Mouse (Mus musculus): ENCODE measurements around the gene Tbc1d17.
A peak's percentile ranks its signal among the peaks of the same experiment; 100 is the strongest.

Tbc1d17 gene

DNA sequence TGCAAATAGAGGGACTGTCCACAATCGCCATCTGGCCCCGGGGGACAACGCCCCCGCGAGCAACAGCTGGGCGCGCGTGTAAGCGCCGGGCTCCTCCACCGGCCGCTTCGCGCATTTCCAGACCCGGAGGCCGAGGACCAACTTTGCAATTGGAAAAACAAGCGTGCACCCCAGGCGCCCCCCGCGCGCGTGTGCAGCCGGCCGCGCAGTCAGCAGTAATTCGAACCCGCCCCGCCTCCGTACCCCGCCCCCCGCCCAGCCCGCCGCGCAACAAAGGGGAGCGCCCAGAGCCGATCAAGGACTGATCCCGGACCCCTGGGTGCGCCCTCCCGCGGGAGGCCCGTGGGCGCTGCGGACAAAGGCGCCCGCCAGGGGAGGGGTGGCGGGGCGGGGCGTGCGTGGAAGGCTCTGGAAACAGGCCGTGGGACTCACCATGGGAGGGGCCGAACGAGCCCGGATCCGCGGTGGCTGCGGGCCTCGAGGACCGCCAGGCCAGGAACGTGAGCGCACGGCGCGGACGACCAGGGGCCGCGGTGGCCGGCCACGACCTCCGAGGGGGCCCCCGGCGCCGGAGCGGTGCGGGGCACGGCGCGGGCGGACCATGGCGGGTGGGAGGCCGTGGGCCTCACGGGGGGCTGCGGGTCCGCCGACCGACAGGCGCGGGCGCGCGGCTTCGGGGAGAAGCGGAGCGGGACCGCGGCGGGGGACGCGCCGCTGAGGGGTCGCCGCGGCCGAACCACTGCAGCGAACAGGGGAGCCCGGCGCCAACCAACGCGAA, 20.2 kb upstream of the Tbc1d17 start:
- no peak for DNase-seq (ENCODE audit: low spot score)

DNA sequence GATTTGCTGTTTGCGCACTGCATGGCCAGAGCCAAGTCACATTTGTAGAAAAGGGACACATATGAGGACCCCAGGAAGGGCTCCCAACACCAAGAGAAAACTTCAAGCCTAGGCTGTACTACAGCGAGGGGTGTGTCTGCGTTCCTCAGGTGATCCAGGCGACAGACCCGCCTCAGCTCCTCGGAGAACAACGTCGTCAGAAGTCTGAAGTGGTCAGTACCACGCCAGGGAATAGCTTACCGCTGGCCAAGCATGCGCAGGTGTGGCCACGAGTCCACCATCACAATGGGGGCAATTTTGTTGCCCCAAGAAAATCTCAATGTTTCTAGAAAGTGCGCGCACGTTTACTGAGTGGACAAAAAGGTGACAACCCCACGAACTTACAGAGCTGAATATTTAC, 19.6 kb upstream of the Tbc1d17 start:
- DNase-seq (ENCODE audit: low spot score), result no peak

DNA sequence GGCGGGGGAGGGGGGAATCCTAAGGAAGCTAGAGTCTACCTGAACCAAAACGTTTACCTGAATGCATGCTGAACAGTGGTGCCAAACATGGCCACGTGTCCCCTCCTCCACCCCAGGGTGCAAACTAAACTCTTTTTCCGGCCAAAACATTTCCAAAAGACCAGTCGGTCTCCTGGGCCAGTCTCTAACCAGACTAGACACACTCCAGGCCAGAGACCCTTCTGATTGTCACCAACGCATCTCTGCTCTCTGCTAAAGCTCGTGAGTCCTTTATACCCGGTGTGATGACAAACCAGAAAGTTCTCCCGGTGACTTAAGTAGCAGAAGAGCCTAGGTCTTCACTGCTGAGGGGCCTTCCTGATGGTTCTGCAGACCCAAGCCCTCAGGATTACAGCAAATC, 18.9 kb upstream of the Tbc1d17 start:
- DNase-seq (ENCODE audit: low spot score), result no peak

DNA sequence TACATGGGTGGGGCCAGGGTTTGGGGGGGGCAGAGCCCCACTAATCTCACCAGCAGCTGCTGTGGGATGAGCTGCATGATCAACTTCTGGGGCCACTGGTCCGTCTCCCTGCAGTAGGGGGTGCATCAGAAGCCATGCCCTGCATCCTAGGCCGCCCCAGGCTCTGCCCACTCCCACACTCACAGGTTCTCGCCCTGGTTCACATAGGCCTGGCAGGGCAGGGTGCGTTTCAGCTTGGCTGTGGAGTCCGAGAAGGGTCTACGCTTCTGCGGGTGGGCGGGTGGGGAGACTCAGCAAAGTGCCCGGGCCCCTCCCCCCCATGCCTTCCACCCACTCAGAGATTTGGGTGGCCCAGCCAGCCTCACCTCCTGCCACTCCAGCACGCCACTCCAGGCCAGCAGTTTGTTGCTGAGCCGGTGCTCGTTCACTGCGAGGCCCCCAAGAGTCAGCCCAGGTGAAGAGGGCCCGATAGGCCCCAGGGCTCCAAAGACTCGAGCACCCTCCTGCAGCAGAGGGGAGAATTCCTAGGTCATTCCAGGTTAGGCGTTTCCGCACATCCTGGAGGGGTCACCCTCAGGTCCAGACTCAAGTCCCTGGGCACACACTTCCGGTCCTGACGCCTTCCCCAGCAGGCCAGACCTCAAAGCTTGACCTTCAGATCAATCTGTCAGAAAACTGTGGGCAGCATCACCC, 18.3 kb upstream of the Tbc1d17 start:
- DNase-seq (ENCODE audit: low spot score), result no peak

DNA sequence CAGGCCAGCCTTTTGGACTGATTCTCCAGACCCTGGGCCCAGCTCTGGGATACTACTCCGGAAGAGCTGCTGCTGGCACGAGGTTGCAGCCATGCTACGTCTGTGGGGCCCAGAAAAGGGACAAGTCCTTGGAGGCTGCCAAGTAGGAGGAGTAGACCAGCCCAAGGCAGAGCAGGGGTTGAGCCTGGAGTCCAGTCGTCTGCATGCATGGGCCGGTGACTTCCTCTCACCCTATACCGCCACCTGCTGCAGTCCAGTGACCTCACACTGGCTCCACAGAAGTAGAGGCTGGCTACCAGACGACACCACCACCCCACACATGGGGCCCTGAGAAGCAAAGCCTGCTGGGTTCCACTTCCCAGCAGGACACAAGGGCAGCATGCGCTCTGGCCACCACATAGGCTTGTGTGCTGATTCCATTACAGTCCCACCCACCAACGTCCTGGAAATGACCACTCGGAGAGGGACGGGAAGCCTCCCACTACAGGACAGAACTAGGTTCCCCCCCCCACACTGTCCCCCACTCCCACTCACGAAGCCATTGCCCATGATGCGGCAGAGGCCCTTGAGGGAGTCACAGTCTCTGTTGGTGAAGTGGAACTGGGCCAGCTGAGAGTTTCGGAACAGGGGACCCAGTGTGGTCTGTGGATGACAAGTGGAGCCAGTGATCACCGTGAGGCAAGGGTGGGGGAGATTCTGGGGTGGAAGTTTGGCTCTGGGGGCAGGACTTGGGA, 17.6 kb upstream of the Tbc1d17 start:
- DNase-seq (ENCODE audit: low spot score), result no peak

DNA sequence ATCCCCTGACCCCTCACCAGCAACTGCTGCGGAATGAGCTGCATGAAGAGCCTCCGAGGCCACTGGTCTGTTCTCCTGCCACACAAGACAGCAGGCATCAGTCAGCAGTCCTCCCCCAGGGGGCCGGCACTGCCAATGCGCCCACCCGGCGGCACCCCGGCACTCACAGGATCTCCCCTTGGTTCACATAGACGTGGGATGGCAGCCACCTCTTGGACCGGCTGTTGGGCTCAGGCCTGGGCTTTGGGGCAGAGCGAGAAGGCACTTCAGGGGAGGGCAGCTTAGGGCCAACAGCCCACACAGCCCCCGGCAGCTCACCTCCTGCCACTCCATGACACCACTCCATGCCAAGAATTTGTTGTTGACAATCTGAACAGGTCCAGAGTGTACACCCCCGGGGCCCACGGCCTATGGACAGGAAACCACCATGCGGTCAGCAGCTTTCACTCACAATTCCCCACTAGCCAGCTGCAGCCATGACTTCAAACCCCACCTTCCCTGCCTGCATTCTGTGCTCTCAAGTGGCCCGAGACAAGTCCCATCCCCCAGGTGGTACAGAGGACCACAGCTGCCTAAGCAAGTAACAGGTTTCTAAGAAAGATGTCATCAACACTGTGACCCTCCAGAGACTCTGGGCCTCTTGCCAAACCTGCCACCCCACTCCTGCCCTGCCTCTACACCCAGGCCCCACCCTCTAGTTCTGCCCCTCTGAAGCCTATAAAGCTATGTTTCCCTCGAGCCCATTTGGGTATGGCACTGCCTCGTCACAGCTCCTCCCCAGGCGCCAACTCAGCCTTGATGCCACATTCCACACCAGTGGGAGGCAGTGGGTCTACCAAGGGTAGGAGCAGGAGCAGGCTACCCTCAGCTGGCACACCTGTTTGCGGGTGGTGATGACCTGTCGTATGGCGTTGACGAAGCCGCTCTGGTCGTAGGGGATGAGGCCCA, 16.0 kb upstream of the Tbc1d17 start:
- DNase-seq (ENCODE audit: low spot score), result no peak

DNA sequence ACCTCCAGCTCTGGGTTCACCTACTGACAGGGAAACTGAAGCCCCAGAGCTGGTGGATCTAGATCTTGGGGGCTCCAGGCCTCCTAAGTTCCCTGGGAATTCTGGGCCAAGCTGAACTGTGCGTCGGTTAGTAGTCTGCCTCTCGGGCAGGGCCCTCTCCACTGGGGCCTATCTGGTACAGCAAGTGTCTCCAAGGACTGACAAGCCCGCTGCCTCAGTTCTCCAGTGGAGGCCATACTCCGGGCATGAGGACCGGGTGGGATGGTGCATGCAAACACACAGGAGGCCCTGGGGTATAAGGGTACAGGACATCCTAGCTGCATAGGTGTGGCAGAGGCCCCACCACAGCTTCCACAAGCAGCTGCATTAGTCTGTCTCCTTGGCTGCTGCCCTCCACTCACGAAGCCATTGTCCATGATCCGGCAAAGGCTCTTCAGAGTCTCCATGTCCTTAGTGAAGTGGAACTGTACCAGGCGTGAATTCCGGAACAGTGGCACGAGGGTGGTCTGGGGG, 15.2 kb upstream of the Tbc1d17 start:
- no peak for DNase-seq (ENCODE audit: low spot score)

DNA sequence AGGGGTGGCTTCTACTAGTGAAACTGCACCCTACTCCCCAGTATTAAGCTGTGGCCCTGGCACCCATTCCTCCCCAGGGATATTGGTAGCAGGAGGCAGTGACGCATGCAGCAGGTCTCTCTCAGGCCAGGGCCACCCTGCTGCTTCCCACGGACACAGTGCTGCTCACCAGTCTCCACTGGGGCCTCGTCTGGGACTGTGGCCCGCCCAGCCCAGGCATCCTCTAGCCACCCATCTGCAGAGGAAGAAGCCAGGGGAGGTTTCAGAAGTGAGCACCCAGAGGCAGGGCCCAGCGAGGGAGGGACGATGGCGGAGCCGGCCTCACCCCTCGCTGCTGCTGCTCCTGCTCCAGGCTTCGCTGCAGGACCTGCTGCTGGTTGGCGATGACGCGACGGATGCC, 14.3 kb upstream of the Tbc1d17 start:
- DNase-seq (ENCODE audit: low spot score), result no peak

DNA sequence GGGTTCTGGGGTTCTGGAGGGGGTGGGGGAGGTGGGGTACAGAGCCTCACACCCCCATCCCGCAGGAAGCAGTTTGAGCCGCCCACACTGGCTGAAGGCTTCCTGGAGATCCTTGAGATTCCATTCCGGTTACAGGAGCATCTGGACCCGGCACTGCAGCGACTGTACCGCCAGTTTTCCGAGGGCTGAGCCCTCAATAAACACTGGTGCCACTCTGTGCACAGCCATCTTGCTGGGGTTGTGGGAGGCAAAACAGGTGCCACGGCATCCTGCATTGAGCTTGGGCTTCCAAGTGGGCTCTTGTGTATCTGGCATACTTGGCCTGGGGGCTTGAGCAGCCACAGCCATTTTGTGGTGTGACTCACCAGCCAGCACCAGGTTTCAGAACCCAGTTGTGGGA, 13.6 kb upstream of the Tbc1d17 start:
- no peak for DNase-seq (ENCODE audit: low spot score)

DNA sequence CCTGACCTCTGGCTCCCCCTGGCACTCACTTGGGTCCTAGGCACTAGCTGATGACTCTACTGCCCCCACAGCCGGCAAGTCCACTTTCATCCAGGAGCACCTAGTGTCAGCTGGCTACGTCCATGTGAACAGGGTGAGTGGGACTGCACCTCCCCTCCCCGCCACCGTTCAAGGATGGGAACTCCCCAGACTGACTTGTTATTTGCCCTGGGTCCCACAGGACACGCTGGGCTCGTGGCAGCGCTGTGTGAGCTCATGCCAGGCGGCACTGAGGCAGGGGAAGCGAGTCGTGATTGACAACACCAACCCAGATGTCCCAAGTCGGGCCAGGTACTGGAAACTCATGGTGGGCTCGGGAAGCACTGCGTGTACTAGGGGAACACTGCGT, 12.5 kb upstream of the Tbc1d17 start:
- no peak for DNase-seq (ENCODE audit: low spot score)

DNA sequence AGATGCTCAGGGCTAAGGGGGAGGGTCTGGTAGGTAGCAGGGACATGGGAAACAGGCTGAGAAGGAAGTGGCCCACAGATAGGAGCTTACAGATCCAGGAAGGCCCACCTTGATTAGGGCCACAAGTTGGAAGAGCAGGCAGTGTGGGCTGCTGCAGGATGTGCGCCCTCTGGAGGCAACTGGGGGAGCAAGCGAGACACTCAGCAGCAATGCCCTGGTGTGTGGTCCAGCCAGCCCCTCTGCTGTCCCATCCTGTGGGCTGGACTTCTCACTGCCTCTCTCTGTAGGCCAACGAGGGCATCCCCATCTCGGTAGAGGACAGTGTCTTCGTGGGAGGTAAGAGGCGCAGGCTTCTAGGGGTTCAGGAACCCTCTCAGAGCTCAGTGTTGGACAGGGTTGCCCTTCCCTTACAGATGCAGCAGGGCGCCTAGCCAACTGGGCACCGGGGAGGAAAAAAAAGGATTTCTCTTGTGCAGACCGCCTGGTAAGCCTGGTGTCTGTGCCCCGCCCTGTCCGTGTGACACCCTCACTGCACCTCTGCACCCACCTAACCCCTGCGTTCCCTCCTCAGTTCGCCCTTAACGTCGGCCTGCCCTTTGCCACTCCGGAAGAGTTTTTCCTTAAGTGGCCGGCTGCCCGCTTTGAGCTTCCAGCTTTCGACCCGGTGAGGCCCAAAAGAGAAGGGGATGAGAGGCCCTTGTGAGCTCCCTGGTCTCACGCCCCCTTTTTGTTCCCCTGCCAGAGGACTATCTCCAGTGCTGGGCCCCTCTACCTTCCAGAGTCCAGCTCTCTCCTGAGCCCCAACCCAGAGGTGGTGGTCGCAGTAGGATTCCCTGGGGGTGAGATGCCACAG, 11.9 kb upstream of the Tbc1d17 start:
- no peak for DNase-seq (ENCODE audit: low spot score)

DNA sequence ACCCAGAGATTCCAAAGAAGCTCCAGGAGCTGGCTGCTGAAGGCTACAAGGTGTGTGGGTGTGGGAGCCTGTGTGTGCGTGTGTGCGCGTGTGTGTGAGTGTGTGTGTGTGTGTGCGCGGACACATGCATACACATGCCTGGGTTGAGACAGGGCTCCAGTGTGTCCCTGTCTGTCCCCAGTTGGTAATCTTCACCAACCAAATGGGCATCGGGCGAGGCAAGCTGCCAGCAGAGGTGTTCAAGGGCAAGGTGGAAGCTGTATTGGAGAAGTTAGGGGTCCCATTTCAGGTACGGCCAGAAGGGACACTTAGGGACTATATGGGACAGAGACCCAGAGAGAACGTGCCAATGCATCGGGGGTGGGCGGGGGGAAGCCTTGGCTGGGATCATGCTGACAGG, 11.0 kb upstream of the Tbc1d17 start:
- no peak for DNase-seq (ENCODE audit: low spot score)

DNA sequence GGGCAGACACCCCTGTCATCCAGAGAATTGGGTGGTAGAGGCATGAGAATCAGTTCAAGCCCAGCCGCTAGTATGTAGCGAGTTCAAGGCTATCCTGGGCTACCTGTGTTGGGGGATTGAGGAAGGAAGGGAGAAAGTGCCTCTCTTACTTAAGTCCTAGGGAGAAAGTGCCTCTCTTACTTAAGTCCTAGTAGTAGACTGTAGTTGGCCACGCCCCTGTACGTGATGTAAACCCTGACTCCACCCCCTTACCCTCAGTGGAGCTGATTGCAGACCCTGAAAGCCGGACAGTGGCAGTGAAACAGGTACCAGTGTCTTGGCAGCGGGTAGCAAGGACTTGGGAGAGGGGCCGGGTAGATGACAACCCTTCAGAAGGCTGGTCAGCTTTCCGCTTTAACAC, 9.0 kb upstream of the Tbc1d17 start:
- DNase-seq (ENCODE audit: low spot score), result no peak

DNA sequence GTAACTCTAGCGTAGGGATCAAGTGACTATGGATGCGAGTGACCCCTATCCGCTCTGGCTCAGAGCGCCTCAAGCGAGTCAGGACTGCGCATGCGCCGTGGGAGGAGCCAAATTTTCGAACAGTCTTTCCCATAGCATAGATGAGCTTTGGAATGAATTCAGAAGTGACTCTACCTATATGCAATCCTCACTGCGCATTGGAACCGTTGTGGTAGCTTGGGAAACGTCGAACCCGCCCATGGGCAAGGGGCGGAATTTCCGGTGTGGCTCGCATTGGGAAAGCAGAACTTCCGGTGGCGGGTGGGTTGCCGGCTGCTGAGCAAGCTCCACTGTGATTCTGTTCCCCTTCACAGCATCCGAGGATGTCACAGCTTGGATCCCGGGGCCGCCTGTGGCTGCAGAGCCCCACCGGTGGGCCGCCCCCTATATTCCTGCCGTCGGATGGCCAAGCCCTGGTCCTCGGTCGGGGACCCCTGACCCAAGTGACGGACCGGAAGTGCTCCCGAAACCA, 8.2 kb upstream of the Tbc1d17 start, which contains the start of gene Pnkp:
Gene Pnkp, plus strand, starts transcription at position 98 of the 511 bp plus-strand sequence.
- DNase-seq (ENCODE audit: low spot score), result peak; percentile 75

DNA sequence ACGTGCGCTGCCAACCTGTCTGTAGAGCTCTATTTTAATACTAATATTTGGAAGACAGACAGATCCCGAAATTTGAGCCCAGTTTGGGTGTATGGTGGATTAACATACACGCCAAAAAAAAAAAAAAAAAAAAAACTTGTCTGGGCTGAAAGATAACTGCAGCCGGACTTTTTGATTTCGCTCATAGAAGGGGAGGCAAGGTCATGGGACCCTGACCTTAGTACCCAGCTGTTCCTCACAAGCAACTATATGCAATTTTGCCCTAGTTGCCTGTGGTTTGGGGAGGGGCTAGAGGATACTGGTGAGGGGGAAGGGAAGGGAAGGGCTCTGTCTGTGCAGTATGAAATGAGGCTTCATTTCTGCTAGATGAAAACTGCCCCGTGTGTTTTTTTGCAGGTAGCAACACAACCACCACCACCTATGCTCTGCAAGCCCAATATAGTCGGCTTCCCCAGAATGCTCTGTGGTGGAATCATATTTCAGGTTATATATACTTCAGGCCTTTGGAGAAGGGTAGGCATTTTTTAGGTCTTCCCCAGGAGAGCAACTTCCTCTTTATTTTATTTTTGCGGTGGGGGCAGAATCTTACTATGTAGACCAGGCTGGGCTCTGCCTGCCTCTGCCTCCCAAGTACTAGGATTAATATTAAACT, 7.5 kb upstream of the Tbc1d17 start:
- no peak for DNase-seq (ENCODE audit: low spot score)

DNA sequence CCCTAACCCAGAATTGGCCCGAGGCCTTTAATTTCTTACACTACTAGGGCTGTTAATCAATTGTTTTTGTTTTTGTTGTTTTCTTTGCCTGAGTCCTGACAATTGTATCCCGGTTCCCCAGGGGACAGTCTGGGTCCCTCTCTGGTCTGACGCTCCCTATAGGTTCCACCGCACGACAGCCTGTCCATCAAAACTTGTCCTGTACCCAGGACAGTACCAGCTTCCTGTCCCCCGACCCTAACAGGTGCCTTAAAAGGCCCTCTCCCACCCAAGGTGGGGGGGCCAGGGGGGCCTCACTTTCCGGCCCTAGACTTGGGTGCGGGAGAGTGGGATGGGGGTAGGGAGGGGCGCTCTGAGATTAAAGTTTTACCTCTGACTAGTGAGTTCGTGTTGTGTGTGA, 6.2 kb upstream of the Tbc1d17 start:
- no peak for DNase-seq (ENCODE audit: low spot score)

DNA sequence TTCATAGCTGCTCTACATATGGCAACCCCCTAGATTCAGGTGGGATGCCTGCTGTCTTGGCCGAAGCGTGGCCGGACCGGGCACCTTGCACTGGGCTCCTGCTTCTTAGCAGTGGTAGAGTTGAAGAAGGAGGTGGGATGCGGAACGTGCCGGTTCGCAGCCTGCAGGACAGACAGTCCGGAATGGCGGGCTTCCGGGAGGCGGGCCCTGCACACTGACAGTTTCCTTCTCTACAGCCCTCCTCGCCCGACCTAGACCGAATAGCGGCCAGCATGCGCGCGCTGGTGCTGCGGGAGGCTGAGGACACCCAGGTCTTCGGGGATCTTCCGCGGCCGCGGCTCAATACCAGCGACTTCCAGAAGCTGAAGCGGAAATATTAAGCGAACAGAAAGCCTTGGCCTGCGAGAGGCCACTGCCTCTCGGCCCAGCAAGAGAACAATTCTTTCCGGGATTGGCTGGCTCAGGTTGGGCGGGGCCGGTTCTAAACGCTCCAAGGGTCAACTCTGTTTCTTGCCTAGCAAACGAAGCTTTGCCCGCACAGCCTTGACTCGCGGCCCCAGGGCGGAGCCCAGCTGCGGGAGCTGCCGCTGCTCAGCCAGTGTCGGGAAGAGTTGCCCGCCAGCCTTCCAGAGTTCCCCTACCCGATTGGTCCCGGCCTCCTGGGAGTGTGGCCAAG, 5.6 kb upstream of the Tbc1d17 start:
- peak; percentile 81 for DNase-seq (ENCODE audit: low spot score)

DNA sequence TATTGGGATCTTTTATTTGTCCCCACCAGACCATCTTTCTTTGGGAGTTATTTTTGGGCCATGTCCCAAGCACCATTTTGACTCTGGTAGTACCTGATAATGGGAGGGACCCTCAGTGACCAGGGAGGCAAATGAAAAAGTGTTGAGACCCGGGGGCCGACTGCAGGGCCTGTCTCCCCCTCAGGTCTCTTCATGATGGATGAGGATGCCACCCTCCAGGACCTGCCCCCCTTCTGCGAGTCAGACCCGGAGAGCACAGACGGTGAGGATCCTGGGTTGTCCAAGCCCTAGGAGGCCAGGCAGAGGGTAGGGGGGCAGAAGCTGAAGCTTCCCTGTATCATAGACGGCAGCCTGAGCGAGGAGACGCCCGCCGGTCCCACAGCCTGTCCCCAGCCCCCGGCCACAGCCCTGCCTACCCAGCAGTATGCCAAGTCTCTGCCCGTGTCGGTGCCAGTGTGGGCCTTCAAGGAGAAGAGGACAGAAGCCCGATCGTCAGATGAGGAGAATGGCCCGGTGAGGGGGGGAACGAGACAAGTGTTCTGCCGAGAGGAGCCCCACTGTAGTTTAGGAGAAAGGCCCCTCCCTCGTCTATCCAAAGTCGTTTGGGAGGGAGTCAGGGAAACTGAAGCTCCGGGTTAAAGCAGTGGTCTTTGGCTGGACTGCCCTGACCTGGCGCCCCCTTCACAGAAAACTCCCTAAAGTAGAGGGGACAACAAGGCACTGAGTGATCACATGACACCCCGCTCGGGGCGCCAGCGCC, 4.9 kb upstream of the Tbc1d17 start:
- no peak for DNase-seq (ENCODE audit: low spot score)

DNA sequence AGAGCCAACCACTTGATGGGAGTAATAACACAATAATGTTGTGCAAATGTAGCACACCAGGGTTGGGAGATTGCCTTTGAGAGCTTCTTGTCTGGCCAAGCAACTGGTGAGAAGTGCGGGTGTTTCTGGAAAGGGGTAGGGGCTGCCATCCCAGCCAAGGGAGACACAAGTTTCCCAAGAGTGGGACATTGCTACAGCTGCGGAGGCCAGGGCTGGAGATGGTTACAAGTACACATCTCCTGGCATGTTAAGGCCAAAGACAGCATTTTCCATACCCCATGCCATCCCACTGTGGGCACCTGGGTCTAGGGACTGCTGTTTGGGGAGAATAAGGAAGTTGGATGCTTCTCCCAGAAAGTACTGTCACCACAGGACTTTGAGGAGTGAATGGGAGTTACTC, 4.2 kb upstream of the Tbc1d17 start:
- no peak for DNase-seq (ENCODE audit: low spot score)
